Mouse (Mus musculus): ENCODE measurements around the gene Insig2. TPM values are rescaled to one million over a fixed set of nuclear protein-coding genes. Genes with fewer than 3 reads are reported as not detected.

Insig2 gene
- polyA plus RNA-seq, 1 experiment from 2014 or later, result 46.9 TPM

DNA sequence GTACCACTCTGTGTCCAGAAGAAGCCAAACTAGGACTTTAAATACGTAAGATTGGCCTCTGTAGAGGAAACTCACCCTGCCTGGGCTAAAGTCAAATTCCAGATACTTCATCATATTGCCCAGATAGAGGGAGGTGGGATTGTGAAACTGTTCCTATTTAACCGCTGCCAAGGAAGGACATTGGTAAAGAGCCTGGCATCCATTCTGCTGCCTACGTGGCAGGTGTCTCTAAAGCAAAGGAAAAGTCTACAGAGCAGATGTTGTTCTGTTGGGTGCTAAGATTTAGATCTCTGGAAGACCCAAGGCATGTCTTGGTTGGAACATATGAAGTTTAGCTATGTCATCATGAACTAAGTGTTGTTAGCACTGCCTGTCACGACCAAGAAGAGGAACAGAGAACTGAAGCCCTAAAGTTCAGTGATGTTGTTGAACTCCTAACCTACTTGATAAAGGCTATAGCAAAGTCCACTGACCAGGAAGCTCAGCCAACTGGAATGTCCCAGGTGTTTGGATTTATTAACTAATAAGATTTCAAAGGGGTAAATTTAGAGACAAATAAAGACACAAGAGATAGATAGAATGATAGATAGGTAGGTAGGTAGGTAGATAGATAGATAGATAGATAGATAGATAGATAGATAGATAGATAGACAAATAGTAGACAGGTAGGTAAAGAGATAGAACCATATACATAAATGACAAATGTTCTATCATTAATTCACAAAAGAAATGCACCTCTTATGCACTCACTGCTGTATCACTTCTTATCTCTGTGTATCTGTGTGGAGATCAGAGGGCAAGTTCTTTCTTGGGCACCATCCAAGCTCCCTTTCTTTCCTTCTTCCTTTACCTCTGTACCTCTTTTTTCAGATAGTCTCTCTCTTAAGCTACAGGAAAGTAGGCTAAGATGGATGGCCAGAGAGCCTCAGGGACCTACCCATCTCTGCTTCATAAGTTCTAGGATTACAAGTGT is 16.8 kb upstream of the Insig2 start:
- H3K27ac ChIP-seq, result no peak overlapping the region
- no peak overlapping the region for H3K4me2 ChIP-seq (ENCODE audit: low read length)
- no peaks in the 10 kb centered on the region for H3K9me3 ChIP-seq (replicated peaks; ENCODE audit: low read length)
- ATAC-seq (replicated peaks; ENCODE audit: low FRiP score, low read depth) (no peak), DNase-seq (ENCODE audit: low spot score) (no peak)
- 81% methylated on average over 4 of the region's 4 CpGs for WGBS
- H3K4me1 ChIP-seq (replicated peaks; ENCODE audit: insufficient read depth, low read length), result no peaks in the 10 kb centered on the region
- no peak overlapping the region for H3K4me3 ChIP-seq (replicated peaks; ENCODE audit: low read depth, low read length)
- H3K36me3 ChIP-seq (ENCODE audit: insufficient read depth, low read length), result no peaks in the 10 kb centered on the region
- H3K9ac ChIP-seq (ENCODE audit: low read depth, low read length), result no peak overlapping the region
- TF ChIP-seq CTCF (IDR thresholded peaks at IDR 0.05; ENCODE audit: low read depth), result no peak
- no peaks in the 10 kb centered on the region for H3K27me3 ChIP-seq (ENCODE audit: insufficient read depth, low read length)

DNA sequence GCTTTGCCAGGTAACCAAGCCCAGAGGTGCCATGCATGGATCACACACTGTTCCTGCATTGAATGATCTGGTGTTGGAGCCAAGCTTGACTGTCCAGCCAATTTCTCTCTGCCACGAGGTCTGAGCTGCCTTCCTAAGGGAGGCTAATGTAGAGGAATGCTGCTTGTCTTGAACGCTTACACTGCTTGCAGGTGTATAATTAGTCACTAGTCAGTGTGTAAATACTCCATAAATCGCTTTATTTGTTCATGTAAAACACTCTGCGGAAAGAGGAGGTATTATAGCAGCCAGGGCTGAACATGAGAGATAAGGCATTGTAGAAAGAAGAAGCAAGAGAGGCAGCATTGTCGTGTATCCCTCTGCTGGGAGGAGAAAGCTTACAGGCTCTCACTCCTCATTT is 11.6 kb upstream of the Insig2 start:
- TF ChIP-seq CTCF (IDR thresholded peaks at IDR 0.05; ENCODE audit: low read depth), result no peak
- WGBS, result 61% methylated on average over 5 of the region's 5 CpGs
- Histone ChIP-seq H3K9ac (ENCODE audit: low read depth, low read length) (no peak overlapping the region), H3K4me3 (replicated peaks; ENCODE audit: low read depth, low read length) (no peak overlapping the region), H3K4me2 (ENCODE audit: low read length) (no peak overlapping the region), H3K27me3 (ENCODE audit: insufficient read depth, low read length) (no peaks in the 10 kb centered on the region), H3K9me3 (replicated peaks; ENCODE audit: low read length) (no peaks in the 10 kb centered on the region), H3K27ac (no peak overlapping the region), H3K4me1 (replicated peaks; ENCODE audit: insufficient read depth, low read length) (no peaks in the 10 kb centered on the region), H3K36me3 (ENCODE audit: insufficient read depth, low read length) (no peaks in the 10 kb centered on the region)
- DNase-seq (ENCODE audit: low spot score) (no peak), ATAC-seq (replicated peaks; ENCODE audit: low FRiP score, low read depth) (no peak)

DNA sequence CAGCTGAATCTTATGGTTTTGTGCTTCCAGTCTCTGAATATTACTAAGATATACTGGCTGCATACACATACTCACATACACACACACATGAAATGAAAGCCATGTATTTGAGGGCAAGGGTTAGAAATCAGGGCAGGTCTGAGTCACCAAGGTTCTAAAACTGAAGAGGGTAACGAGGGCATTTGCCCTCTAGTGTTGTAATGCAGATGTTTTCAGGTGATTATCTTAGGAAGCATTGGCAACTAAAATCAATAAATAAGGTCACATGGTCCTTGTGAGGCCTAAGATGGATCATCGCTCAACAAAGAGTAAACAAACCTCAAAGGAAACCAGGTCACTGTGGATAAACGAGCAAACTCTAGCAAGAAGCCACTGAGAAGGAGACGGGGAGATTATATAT is 3.4 kb upstream of the Insig2 start:
- no peak for DNase-seq (ENCODE audit: low spot score)
- TF ChIP-seq CTCF (IDR thresholded peaks at IDR 0.05; ENCODE audit: low read depth), result no peak
- no peak for ATAC-seq (replicated peaks; ENCODE audit: low FRiP score, low read depth)
- Histone ChIP-seq H3K27me3 (ENCODE audit: insufficient read depth, low read length) (no peaks in the 10 kb centered on the region), H3K36me3 (ENCODE audit: insufficient read depth, low read length) (no peaks in the 10 kb centered on the region), H3K4me2 (ENCODE audit: low read length) (no peak overlapping the region), H3K4me1 (replicated peaks; ENCODE audit: insufficient read depth, low read length) (no peaks in the 10 kb centered on the region), H3K9me3 (replicated peaks; ENCODE audit: low read length) (no peaks in the 10 kb centered on the region), H3K4me3 (replicated peaks; ENCODE audit: low read depth, low read length) (no peak overlapping the region), H3K27ac (no peak overlapping the region), H3K9ac (ENCODE audit: low read depth, low read length) (no peak overlapping the region)
- 63% methylated on average over 4 of the region's 4 CpGs for WGBS

DNA sequence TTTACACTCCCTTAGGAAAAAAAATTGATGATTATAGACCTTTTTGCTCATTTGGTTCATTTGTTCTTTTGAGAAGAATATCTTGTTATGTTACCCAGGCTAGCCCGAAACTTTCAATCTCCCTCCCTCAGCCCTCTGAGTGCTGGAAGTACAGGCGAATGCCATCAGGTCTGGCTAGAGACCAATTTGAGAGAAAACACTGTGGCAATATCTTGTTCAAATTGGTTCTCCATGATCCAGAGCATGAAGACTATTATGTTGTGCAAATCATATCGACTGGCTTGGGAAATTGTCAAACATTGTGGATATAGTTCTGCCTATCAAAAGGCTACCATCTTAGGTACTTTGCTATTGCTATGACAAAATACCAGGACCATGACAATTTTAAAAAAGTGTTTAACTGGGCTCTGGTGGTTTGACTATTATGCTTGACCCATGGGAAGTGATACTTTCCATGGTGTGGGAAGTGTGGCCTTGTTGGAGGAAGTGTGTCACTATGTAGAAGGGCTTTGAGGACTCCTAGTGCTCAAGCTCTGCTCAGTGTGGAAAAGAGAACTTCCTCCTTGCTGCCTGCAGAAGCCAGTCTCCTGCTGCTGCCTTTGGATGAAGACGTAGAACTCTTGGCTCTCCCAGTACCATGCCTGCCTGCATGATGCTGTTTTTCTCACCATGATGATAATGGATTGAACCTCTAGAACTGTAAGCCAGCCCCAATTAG is 1.8 kb upstream of the Insig2 start:
- TF ChIP-seq CTCF (IDR thresholded peaks at IDR 0.05; ENCODE audit: low read depth), result no peak
- DNase-seq (ENCODE audit: low spot score), result no peak
- Histone ChIP-seq H3K36me3 (ENCODE audit: insufficient read depth, low read length) (no peaks in the 10 kb centered on the region), H3K9me3 (replicated peaks; ENCODE audit: low read length) (no peaks in the 10 kb centered on the region), H3K9ac (ENCODE audit: low read depth, low read length) (no peak overlapping the region), H3K4me1 (replicated peaks; ENCODE audit: insufficient read depth, low read length) (no peaks in the 10 kb centered on the region), H3K4me2 (ENCODE audit: low read length) (no peak overlapping the region), H3K4me3 (replicated peaks; ENCODE audit: low read depth, low read length) (no peak overlapping the region), H3K27ac (no peak overlapping the region), H3K27me3 (ENCODE audit: insufficient read depth, low read length) (no peaks in the 10 kb centered on the region)
- 95% methylated on average over 4 of the region's 4 CpGs for whole genome bisulfite sequencing
- no peak for ATAC-seq (replicated peaks; ENCODE audit: low FRiP score, low read depth)

DNA sequence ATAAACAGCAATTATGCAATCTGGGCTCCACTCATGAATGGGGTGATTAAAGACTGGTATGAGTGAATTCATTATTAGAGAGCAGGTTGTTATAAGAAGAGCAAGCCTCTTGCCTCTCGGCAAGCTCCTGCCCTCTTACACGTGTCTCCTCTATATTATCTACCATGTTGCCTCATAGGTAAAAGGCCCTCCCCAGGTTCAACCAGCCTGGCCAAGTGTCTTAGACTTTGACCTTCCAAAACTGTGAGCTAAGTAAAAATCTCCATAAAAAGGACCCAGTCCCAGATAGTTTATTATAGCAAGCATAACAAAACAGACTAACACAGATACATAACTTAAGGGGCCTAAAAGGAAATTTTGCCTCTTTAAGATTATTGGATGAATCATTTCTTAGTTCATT is 1.8 kb downstream of the Insig2 start:
- DNase-seq (ENCODE audit: low spot score), result no peak
- H3K4me1 ChIP-seq (replicated peaks; ENCODE audit: insufficient read depth, low read length), result peaks cover 4% of the 10 kb centered on the region; the same call in 1 of the 2 replicates
- no peak overlapping the region for H3K4me2 ChIP-seq (ENCODE audit: low read length)
- H3K4me3 ChIP-seq (replicated peaks; ENCODE audit: low read depth, low read length), result no peak overlapping the region
- no peaks in the 10 kb centered on the region for H3K27me3 ChIP-seq (ENCODE audit: insufficient read depth, low read length)
- TF ChIP-seq CTCF (IDR thresholded peaks at IDR 0.05; ENCODE audit: low read depth), result no peak
- H3K9me3 ChIP-seq (replicated peaks; ENCODE audit: low read length), result no peaks in the 10 kb centered on the region
- no peaks in the 10 kb centered on the region for H3K36me3 ChIP-seq (ENCODE audit: insufficient read depth, low read length)
- 96% methylated on average over 2 of the region's 2 CpGs for WGBS
- H3K27ac ChIP-seq, result no peak overlapping the region
- no peak for ATAC-seq (replicated peaks; ENCODE audit: low FRiP score, low read depth)
- H3K9ac ChIP-seq (ENCODE audit: low read depth, low read length), result no peak overlapping the region

DNA sequence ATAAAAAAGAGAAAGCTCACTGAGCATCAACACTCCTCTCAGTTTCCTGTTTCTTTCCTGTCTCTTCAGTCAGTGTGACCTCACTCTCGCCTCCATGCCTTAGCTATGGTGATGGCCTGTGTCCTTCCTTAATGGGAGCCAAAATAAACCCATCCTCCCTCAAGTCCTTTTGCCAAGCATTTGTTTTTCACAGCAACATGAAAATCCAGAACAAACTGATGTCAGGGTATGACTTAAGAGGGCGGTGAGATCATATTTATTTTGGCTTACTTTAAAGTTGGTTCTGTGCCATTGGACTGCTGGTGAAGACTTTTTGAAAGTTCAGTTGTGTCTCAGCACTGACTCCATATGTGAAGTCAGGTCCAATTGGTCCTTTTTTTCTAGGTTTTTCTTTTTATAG is 3.0 kb downstream of the Insig2 start:
- Histone ChIP-seq H3K4me1 (replicated peaks; ENCODE audit: insufficient read depth, low read length) (peaks cover 4% of the 10 kb centered on the region; the same call in 1 of the 2 replicates), H3K27me3 (ENCODE audit: insufficient read depth, low read length) (no peaks in the 10 kb centered on the region), H3K36me3 (ENCODE audit: insufficient read depth, low read length) (no peaks in the 10 kb centered on the region), H3K9me3 (replicated peaks; ENCODE audit: low read length) (no peaks in the 10 kb centered on the region), H3K4me3 (replicated peaks; ENCODE audit: low read depth, low read length) (no peak overlapping the region), H3K9ac (ENCODE audit: low read depth, low read length) (no peak overlapping the region), H3K4me2 (ENCODE audit: low read length) (no peak overlapping the region), H3K27ac (no peak overlapping the region)
- 64% methylated on average over 2 of the region's 2 CpGs for WGBS
- TF ChIP-seq CTCF (IDR thresholded peaks at IDR 0.05; ENCODE audit: low read depth), result no peak
- ATAC-seq (replicated peaks; ENCODE audit: low FRiP score, low read depth) (no peak), DNase-seq (ENCODE audit: low spot score) (peak; percentile 36)
